Mouse (Mus musculus): ENCODE measurements around the gene Mrpl1. TPM values are rescaled to one million over a fixed set of nuclear protein-coding genes. Genes with fewer than 3 reads are reported as not detected.

Mrpl1 gene
- polyA plus RNA-seq, 1 experiment from 2014 or later = 15.1 TPM

DNA sequence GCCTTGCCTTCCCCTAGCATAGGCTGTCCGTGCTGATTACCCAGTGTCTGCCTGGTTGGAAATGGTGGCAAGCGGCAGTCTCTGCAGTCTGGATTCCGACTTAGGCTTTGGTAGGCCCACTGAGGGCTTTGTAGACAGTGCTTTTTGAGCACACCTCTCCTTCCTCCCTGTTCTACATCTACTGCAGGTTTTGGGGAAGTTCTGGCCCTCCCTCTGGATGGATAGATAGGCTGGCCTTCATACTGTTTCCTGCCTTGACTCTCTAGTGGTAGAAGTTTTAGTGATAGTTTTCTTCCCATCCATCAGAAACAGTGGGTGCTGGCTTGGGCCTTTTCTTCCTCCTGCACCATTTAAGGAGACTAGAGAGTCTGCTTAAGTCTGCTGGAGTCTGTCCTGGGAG is 9.4 kb downstream of the Mrpl1 start:
- H3K4me1 ChIP-seq (ENCODE audit: insufficient read depth) = peaks cover 24% of the 10 kb centered on the region
- H3K4me3 ChIP-seq (ENCODE audit: low read depth, low read length) = no peak overlapping the region
- DNase-seq = no peak
- no peak for ATAC-seq
- H3K9ac ChIP-seq (replicated peaks) = no peak overlapping the region
- no peak overlapping the region for H3K27ac ChIP-seq (ENCODE audit: low read depth)
- H3K27me3 ChIP-seq (ENCODE audit: insufficient read depth, low read length) = no peaks in the 10 kb centered on the region
- H3K4me2 ChIP-seq (ENCODE audit: low read depth, low read length) = no peak overlapping the region
- TF ChIP-seq EP300 (IDR thresholded peaks at IDR 0.05; ENCODE audit: low read depth) (no peak), CTCF (IDR thresholded peaks at IDR 0.05; ENCODE audit: low read depth) (no peak)
- no peaks in the 10 kb centered on the region for H3K9me3 ChIP-seq (ENCODE audit: low read length)
- WGBS (ENCODE audit: insufficient replicate concordance) = 70% methylated on average over 3 of the region's 3 CpGs
- peaks cover 13% of the 10 kb centered on the region for H3K36me3 ChIP-seq (replicated peaks; ENCODE audit: insufficient read depth, low read length)

DNA sequence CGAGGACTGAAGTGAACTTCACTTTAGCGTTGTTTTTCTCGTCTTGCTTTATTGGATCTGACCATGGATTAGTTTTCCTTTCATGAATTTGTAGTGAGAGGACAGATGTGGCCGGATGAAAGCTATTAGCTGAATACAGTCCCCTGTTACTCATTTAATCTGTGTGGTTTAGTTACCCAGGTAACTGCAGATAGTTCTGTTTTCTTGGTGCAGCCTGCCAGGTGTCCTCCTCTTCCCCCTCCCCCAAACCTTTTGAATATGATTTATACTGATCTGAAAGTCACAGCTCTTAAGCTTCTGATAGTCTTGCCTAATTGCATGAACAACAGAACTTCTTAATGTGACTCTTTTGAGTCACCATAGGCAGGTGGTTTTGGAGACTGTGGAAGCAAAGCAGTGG is 10.2 kb downstream of the Mrpl1 start:
- no peak overlapping the region for H3K4me3 ChIP-seq (ENCODE audit: low read depth, low read length)
- DNase-seq (no peak), ATAC-seq (no peak)
- H3K36me3 ChIP-seq (replicated peaks; ENCODE audit: insufficient read depth, low read length) = peaks cover 6% of the 10 kb centered on the region; the same call in 1 of the 2 replicates
- 76% methylated on average over 4 of the region's 4 CpGs for WGBS (ENCODE audit: insufficient replicate concordance)
- no peak overlapping the region for H3K9ac ChIP-seq (replicated peaks)
- no peak overlapping the region for H3K27ac ChIP-seq (ENCODE audit: low read depth)
- no peaks in the 10 kb centered on the region for H3K9me3 ChIP-seq (ENCODE audit: low read length)
- TF ChIP-seq EP300 (IDR thresholded peaks at IDR 0.05; ENCODE audit: low read depth) (no peak), CTCF (IDR thresholded peaks at IDR 0.05; ENCODE audit: low read depth) (no peak)
- peaks cover 24% of the 10 kb centered on the region for H3K4me1 ChIP-seq (ENCODE audit: insufficient read depth)
- no peak overlapping the region for H3K4me2 ChIP-seq (ENCODE audit: low read depth, low read length)
- no peaks in the 10 kb centered on the region for H3K27me3 ChIP-seq (ENCODE audit: insufficient read depth, low read length)

DNA sequence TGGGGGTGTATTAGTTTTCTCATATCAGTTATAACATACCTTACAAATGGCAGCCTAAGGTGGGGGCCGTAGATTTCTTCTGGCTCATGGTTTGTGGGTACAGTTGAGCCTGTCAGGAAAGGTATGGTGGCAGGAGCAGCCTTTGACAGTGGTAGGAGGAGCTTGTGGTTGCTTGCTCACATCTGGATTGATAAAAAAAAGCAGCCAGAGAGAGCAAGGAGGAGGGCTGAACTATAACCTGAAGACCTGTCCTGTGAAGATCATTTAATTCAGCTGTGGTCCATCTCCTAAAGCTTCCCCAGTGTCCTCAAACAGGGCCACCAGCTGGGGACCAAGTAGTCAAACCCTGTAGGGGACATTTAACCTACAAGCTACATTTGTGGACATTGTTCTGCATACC is 12.0 kb downstream of the Mrpl1 start:
- peaks cover 24% of the 10 kb centered on the region for H3K4me1 ChIP-seq (ENCODE audit: insufficient read depth)
- peaks cover under 1% of the 10 kb centered on the region; the same call in 1 of the 2 replicates for H3K36me3 ChIP-seq (replicated peaks; ENCODE audit: insufficient read depth, low read length)
- TF ChIP-seq CTCF (IDR thresholded peaks at IDR 0.05; ENCODE audit: low read depth) = no peak
- TF ChIP-seq EP300 (IDR thresholded peaks at IDR 0.05; ENCODE audit: low read depth) = no peak
- WGBS (ENCODE audit: insufficient replicate concordance) = 25% methylated on average over 1 of the region's 1 CpGs
- no peak overlapping the region for H3K9ac ChIP-seq (replicated peaks)
- no peak for DNase-seq
- peak overlapping the region; percentile 85 for H3K27ac ChIP-seq (ENCODE audit: low read depth)
- peak overlapping the region; percentile 49 for H3K4me2 ChIP-seq (ENCODE audit: low read depth, low read length)
- H3K27me3 ChIP-seq (ENCODE audit: insufficient read depth, low read length) = no peaks in the 10 kb centered on the region
- no peak for ATAC-seq
- H3K9me3 ChIP-seq (ENCODE audit: low read length) = no peaks in the 10 kb centered on the region
- peak overlapping the region; percentile 3; the same call in 1 of the 2 replicates for H3K4me3 ChIP-seq (ENCODE audit: low read depth, low read length)

DNA sequence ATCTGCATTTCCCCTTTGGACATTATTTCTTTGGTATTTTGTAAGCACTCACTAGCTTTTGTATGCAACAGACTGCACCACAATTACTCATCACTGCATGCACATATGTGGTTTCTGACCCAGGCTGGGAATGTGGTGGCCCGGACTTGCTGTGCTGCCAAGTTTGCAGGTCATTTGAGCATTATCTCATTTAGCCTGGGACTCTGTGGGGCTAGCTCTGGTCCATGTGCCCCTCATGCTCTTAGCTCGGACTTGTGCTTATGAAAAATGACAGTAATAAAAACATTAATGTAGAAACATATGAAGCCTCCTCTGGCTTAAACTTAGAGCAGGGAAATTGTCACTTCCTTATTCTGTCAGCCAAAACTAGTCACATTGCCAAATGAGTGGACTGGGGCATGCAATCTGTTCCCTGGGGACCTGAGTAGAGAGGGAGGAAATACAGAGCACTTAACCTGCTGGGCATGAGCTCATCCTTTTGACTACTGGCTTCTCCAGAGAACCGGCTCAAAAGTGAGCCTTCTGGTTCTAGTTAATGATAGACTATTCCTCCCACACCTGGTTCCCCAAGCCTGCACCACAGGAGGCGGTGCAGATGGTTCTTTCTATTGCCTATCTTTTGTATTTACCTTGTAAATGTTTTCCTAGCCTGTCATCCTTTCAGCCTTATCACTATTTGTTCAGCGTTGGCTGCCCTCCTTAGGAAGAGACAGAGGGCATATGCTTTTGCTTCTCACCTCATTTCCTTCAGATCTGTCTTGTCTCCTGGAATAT is 12.7 kb downstream of the Mrpl1 start:
- DNase-seq = peak; percentile 45

DNA sequence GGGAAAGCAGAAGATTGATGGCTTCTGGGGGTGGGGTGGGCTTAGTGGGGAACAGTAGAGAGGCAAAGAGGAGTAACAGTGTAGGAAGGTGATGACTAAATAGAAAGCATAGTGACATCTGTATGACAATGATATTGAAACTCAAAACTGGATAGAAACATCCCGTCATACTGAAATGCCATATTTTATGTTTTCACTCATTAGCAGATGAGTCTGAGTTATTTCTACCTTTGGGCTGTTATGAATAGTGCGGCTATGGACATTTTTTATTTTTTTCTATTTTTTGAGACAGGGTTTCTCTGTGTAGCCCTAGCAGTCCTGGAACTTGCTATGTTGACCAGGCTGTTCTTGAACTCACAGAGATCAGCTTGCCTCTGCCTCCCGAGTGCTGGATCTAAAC is 13.7 kb downstream of the Mrpl1 start:
- DNase-seq (no peak), ATAC-seq (no peak)
- no peaks in the 10 kb centered on the region for H3K27me3 ChIP-seq (ENCODE audit: insufficient read depth, low read length)
- H3K4me1 ChIP-seq (ENCODE audit: insufficient read depth) = peaks cover 24% of the 10 kb centered on the region
- H3K27ac ChIP-seq (ENCODE audit: low read depth) = no peak overlapping the region
- H3K9me3 ChIP-seq (ENCODE audit: low read length) = no peaks in the 10 kb centered on the region
- no peak overlapping the region for H3K4me2 ChIP-seq (ENCODE audit: low read depth, low read length)
- H3K4me3 ChIP-seq (ENCODE audit: low read depth, low read length) = no peak overlapping the region
- H3K9ac ChIP-seq (replicated peaks) = no peak overlapping the region
- TF ChIP-seq EP300 (IDR thresholded peaks at IDR 0.05; ENCODE audit: low read depth) (no peak), CTCF (IDR thresholded peaks at IDR 0.05; ENCODE audit: low read depth) (no peak)
- H3K36me3 ChIP-seq (replicated peaks; ENCODE audit: insufficient read depth, low read length) = peaks cover 8% of the 10 kb centered on the region
- 90% methylated on average over 3 of the region's 3 CpGs for WGBS (ENCODE audit: insufficient replicate concordance)

More for the DNA sequence above, 12.7 kb downstream of the Mrpl1 start:
- H3K4me2 ChIP-seq (ENCODE audit: low read depth, low read length) = peak overlapping the region; percentile 49
- no peak overlapping the region for H3K9ac ChIP-seq (replicated peaks)
- no peaks in the 10 kb centered on the region for H3K9me3 ChIP-seq (ENCODE audit: low read length)
- WGBS (ENCODE audit: insufficient replicate concordance) = 18% methylated on average over 5 of the region's 5 CpGs
- H3K4me3 ChIP-seq (ENCODE audit: low read depth, low read length) = peak overlapping the region; percentile 3; the same call in 1 of the 2 replicates
- no peaks in the 10 kb centered on the region for H3K27me3 ChIP-seq (ENCODE audit: insufficient read depth, low read length)
- peaks cover 24% of the 10 kb centered on the region for H3K4me1 ChIP-seq (ENCODE audit: insufficient read depth)
- TF ChIP-seq EP300 (IDR thresholded peaks at IDR 0.05; ENCODE audit: low read depth) = no peak
- TF ChIP-seq CTCF (IDR thresholded peaks at IDR 0.05; ENCODE audit: low read depth) = no peak
- H3K36me3 ChIP-seq (replicated peaks; ENCODE audit: insufficient read depth, low read length) = peaks cover 6% of the 10 kb centered on the region; the same call in 1 of the 2 replicates
- H3K27ac ChIP-seq (ENCODE audit: low read depth) = peak overlapping the region; percentile 85
- ATAC-seq = peak; percentile 92

DNA sequence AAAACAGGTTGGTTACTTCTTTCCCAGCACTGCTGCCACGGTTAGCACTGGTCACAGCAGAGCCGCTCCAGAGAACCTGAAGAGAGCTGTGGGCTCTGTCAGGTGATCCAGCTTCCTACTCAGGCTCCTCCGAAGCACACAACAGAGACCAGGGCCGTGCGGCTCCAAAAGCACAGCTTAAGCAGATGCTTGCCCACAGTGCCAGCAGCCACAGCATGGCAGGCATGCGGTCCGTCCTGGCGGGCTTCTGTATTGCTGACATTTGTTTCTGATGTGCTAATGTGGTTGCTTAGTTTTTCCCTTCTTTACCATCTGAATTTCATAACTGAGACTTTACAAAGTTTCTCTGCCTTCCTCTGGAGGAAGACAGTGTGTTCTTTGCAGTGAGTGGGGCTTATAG is 17.2 kb downstream of the Mrpl1 start:
- no peak for ATAC-seq
- WGBS (ENCODE audit: insufficient replicate concordance) = 91% methylated on average over 8 of the region's 8 CpGs
- no peak overlapping the region for H3K4me2 ChIP-seq (ENCODE audit: low read depth, low read length)
- DNase-seq = no peak
- no peak overlapping the region for H3K27ac ChIP-seq (ENCODE audit: low read depth)
- no peak overlapping the region for H3K9ac ChIP-seq (replicated peaks)
- peaks cover 7% of the 10 kb centered on the region for H3K4me1 ChIP-seq (ENCODE audit: insufficient read depth)
- no peaks in the 10 kb centered on the region for H3K9me3 ChIP-seq (ENCODE audit: low read length)
- H3K27me3 ChIP-seq (ENCODE audit: insufficient read depth, low read length) = no peaks in the 10 kb centered on the region
- no peak overlapping the region for H3K4me3 ChIP-seq (ENCODE audit: low read depth, low read length)
- peaks cover 25% of the 10 kb centered on the region for H3K36me3 ChIP-seq (replicated peaks; ENCODE audit: insufficient read depth, low read length)
- TF ChIP-seq EP300 (IDR thresholded peaks at IDR 0.05; ENCODE audit: low read depth) (no peak), CTCF (IDR thresholded peaks at IDR 0.05; ENCODE audit: low read depth) (no peak)

All from liver, postnatal 0 days (tissue).